Mouse (Mus musculus): ENCODE results near the gene Rnf44.
A peak's percentile ranks its signal among the peaks of the same experiment; 100 is the strongest.

Rnf44 gene

DNA sequence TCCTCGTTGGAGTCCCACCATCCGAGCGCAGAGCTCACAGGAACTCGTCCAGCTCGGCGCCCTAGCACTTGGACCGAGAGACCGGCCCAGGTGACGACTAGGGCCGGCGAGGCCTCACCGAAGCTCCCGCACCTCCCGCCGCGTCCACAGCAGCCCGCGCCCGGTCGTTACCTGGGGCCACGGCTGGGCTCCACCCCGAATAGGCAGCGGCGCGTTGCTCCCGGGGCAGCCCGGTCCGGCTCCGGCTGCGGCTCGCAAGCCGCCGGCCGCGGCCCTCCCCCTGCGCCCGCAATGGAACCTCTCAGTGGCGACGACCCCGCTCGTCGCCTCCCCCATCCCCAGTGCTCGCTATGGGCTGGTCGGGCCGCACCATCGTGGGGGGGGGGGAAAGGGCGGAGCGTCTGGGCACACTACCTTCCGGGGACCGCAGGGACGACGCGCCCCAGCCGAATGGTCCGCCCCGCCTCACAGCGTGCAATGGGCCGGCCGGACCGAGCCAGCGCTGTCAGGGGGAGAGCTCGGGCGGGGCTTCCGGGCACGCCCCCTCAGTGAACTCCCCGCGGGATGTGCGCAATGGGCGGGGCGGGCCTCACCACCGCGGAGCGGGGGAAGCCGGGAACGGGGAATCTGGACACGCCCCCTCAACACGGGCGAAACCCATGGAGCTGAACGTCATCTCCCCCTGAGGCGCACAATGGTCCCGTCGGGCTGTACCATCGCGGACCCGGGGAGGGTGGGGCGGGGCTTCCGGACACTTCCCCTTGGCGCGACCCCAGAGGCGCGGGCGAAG, at the start of gene Rnf44:
TSS of gene Rnf44 (minus strand) at position 350 of the 790 bp plus-strand sequence.
- peak; percentile 98 to 99 for DNase-seq (ENCODE audit: low read depth in 1 of 2, low spot score in 2 of 2)

DNA sequence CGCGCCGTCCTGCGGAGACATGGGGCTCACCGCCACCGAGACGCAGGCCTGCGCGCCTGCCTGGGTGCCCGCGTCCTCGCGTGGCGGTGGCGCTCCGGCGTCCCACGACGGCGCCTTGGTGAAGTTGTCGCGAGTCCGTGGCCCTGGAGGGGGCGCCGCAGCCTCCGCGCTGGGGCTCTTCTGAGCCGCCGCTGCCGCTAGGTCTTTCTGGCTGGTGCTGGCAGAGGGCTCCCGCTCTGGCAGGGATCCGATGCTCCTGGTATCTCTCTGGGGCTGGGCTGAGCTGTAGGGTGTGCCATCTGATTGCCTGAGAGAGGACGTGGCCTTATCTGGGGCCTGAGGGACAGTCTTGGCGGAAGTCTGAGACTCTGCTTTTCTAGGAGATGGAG, 44.5 kb upstream of the Rnf44 start:
- no peak for DNase-seq (ENCODE audit: low read depth in 1 of 2, low spot score in 2 of 2)

DNA sequence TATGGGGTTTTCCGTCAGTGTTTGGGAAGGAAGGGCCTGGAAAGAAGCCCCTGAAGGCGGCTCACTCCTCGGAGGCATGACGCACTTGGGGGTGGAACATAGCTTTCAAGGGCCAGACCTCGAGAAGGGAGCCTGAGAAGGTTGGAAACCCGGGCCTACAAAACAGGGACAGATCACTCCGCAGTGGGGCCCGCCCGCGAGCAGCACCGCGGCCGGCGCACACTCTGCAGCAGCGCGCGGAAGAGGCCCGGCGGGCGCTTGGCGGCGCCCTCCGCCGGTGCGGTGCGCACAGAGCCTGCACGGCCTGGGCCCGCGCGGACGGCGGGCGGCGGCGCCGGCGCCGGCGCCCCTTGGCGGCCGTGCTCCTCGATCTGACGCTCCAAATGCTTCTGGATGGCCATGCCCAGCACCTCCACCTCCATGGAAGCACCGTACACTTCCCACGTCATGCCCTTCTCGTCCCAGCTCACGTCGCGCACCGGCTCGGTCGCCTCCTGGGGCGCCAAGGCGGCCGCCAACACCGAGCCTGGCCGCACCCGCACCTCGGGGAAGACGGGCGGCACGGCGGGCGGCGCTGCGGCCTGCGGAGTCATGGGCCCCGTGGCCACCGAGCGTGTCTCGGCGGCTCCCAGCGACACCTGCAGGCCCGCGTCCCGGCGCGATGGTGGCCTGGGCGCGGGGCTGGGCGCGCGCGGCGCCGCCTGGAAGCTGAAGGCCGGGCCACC, 43.9 kb upstream of the Rnf44 start:
- no peak for DNase-seq (ENCODE audit: low read depth in 1 of 2, low spot score in 2 of 2)

DNA sequence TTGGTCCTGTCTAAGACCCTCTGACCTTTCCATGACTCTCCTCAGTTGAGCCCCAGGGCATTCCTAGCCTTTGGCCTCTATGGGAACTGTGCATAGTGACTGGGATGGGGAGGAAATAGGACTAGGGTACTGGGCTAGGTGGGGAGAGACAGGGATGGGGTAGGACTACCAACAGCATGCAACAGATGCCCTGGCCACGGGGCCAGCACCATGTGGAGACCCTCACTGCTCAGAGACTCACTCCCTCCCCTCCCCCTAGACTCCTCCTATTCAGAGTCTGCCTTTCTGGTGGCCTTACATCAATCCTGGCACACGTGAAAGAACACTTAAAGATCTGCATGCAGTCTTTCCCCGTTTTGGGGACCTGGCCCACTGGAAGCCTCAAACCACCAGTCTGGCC, 43.2 kb upstream of the Rnf44 start:
- DNase-seq (ENCODE audit: low read depth in 1 of 2, low spot score in 2 of 2) = no peak

DNA sequence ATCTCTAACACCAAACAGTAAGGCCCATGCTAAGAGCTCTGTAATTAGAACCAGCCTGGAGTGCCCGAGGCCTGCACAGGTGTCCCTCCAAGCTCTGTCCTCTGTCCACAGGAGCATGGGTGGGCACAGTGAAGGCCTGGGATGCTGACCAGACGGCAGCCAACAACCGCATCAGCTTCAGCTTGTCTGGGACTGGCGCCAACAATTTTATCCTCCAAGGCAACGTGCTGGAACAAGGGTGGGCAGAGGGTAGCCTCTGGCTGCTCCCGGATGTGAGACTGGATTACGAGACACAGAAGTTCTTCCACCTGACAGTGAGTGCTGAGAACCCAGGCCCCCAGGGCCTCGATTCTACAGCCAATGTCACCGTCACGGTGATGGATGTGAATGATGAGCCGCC, 32.4 kb upstream of the Rnf44 start:
- no peak for DNase-seq (ENCODE audit: low read depth in 1 of 2, low spot score in 2 of 2)

DNA sequence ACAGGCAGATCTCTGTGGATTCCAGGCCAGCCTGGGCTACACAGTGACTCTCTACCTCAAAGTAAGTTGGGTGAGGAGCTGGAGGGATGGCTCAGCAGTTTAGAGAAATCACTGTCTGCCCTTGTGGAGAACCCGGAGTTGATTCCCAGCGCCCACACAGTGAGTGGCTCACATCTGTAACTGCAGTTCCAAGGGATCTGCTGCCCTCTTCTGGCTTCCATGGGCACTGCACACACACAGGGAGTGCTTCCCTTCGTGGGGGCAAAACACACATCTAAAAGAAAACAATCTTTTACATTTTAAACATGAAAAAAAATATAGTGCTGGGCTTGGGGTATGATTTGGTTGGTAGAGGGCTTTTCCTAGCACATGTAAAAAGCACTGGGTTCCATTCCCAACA, 29.4 kb upstream of the Rnf44 start:
- no peak for DNase-seq (ENCODE audit: low read depth in 1 of 2, low spot score in 2 of 2)

GRCm38 (mm10) chr13:54716916-54717315, 23.2 kb upstream of the Rnf44 start:
- peak in 1 of 2 experiments; percentile 12 for DNase-seq (ENCODE audit: low read depth in 1 of 2, low spot score in 2 of 2)

- DNase-seq (ENCODE audit: low read depth in 1 of 2, low spot score in 2 of 2) = no peak
Observed at GRCm38 (mm10) chr13:54714996-54715395, 21.3 kb upstream of the Rnf44 start.

DNA sequence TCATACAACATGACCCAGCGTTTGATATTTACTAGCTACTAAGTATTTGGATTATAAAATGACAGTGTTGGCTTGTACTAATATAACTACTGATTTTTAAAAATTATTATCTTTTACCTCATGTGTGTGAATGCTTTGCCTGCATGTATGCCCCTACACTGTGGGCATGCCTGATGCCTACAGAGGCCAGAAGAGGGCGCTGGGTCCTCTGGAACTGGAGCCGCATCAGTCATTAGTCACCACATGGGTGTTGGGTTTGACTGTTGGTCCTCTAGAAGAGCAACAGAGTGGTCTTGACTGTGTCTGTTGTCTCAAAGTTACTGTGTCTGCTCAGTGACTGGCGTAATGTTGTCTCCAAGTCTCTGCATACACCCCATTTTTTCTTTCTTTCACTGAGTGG, 20.7 kb upstream of the Rnf44 start:
- DNase-seq (ENCODE audit: low read depth in 1 of 2, low spot score in 2 of 2) = no peak

DNA sequence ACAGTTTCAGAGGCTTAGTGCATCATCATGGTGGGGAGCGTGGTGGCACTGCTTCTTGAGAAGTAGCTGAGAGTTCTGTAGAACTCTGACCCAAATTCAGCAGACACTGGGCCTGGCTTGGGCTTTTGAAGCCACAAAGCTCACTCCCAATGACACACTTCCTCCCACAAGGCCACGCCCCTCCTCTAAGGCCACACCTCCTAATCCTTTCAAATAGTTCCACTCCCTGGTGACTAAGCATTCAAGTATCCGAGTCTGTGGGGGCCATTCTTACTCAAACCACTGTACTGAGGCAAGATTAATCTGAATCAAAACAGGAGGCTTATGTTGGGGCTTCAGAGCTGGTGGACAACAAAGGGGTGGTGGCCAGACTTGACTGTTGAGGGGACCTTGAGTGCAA, 17.2 kb upstream of the Rnf44 start:
- no peak for DNase-seq (ENCODE audit: low read depth in 1 of 2, low spot score in 2 of 2)

DNA sequence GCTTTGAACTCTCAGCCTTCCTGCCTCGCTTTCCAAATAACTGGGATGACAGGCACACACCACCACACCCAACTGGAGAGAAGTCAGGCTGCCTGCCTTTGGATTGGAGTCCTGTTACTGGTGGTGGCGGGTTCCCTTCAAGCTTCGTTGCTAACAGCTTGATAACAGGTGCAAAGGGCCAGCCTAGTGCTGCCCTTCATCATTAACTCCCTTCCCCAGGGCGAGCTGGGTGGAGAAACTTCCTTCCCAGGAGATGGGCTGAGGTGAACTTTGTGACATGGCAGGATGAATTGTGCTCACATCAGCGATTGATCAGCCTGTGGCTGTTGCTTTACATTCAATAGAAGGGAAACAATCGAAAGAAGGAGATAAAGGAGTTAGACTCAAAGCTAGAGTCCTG, 11.2 kb upstream of the Rnf44 start:
- DNase-seq (ENCODE audit: low read depth in 1 of 2, low spot score in 2 of 2) = no peak

- DNase-seq (ENCODE audit: low read depth in 1 of 2, low spot score in 2 of 2) = no peak
Observed at GRCm38 (mm10) chr13:54702507-54702906, 8.8 kb upstream of the Rnf44 start.

DNA sequence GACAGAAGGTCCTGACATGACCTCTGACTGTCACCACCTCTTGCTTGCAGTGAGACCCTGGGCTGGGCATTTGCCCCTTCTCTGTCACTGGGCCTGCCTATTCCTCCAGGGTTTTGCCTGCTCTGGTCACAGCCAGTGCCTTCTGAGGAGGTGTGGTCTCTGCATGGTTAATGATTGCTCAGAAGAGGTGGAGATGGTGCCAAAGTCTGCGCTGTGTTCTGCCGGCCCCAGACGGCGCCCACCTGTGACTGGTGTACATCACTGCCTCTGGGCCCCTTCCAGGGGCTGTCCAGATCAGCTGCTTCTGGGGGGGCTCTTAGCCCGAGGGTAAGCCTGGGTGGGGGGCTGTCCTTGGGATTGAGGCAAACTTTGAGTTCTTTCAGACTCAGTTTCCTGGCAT, 7.5 kb upstream of the Rnf44 start, which contains the start of gene Cdhr2:
TSS of gene Cdhr2 (plus strand) at position 219 of the 400 bp plus-strand sequence.
- no peak for DNase-seq (ENCODE audit: low read depth in 1 of 2, low spot score in 2 of 2)

DNA sequence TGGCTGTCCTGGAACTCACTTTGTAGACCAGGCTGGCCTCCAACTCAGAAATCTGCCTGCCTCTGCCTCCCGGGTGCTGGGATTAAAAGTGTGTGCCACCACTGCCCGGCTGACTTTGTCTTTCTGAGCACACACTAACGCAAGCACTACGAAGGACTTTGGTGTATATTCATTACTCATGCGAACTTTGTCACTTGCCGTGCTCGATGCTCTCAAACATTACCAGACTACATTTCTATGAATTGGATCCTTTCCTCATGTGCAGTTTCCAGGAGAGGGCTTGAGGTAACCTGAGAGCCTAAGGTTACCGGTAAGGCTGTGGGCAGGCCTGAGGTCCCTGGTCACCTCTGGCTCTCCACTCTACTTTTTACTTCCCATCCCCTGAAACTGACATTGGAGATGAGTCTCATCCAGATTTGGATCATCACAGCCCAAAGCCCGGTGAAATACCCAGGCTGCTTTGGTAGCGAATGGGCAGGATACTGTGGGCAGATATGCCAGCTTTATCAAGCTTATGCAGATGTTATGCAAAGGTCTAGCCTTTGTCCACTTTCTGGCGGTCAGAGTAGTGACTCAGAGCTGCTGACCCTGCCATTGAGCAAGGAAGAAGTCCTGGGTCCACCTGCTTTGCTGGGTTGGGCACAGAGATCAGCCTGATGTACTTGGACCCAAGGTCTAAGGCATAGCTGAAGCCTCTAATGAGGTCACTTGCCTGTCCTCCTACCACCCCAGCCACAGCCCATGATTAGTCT, 1.9 kb upstream of the Rnf44 start:
- no peak for DNase-seq (ENCODE audit: low read depth in 1 of 2, low spot score in 2 of 2)

DNA sequence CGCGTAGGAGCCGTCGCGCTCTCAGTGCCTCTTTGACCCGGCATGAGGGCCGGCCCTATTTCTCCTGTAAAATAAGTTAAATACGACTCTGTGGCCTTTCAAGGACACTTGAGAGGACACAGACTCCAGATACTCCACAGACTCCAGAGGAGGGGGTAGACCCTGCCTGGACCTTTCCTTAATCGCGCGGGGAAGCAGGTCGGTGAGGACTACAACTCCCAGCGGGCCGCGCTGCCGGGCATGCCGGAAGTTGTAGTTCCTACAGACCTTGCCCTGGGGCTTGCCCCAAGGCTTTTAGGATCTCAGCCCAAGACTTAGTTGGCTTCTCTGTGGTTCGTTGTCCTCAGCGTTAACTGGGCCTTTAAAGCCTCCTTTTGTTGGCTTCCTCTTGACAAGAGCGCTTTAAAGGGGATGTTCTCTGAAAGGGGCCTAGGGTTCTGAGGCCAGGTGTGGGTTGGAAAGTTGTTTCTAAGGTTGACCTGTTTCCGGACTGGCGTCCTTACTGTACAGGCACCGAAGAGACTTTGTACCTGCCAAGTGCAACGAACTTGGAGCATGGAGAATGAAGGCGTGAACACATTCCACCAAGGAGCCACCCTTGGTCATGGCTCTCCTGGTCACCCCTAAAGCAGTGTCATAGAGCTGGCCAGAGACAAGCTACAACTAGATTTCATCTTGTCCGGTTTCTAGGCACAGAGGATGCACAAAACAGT, 797 bp upstream of the Rnf44 start:
- DNase-seq (ENCODE audit: low read depth in 1 of 2, low spot score in 2 of 2) = peak in 1 of 2 experiments; percentile 85

GRCm38 (mm10) chr13:54692711-54693557, 773 bp downstream of the Rnf44 start:
- DNase-seq (ENCODE audit: low read depth in 1 of 2, low spot score in 2 of 2) = no peak

DNA sequence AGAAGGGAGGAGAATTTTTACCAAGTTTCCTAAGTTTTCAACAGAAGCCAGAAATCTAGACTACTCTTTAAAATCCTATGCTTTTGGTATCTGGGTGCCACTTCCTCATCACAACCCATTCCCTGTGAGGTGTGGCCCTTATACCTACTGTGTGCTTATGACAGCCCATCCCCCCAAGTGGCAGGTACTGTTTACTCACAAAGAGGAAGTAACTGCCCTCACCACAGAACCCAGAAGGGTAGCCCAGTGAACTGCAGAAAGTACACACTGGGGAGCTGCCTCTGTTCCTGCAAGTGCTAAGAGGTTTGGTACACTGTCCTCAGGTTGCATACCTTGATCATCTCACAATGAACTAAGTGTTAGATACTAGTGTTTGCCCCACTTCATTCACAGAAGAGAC, 2.0 kb downstream of the Rnf44 start:
- no peak for DNase-seq (ENCODE audit: low read depth in 1 of 2, low spot score in 2 of 2)

- no peak for DNase-seq (ENCODE audit: low read depth in 1 of 2, low spot score in 2 of 2)
Observed at GRCm38 (mm10) chr13:54690151-54690740, 3.5 kb downstream of the Rnf44 start.

DNA sequence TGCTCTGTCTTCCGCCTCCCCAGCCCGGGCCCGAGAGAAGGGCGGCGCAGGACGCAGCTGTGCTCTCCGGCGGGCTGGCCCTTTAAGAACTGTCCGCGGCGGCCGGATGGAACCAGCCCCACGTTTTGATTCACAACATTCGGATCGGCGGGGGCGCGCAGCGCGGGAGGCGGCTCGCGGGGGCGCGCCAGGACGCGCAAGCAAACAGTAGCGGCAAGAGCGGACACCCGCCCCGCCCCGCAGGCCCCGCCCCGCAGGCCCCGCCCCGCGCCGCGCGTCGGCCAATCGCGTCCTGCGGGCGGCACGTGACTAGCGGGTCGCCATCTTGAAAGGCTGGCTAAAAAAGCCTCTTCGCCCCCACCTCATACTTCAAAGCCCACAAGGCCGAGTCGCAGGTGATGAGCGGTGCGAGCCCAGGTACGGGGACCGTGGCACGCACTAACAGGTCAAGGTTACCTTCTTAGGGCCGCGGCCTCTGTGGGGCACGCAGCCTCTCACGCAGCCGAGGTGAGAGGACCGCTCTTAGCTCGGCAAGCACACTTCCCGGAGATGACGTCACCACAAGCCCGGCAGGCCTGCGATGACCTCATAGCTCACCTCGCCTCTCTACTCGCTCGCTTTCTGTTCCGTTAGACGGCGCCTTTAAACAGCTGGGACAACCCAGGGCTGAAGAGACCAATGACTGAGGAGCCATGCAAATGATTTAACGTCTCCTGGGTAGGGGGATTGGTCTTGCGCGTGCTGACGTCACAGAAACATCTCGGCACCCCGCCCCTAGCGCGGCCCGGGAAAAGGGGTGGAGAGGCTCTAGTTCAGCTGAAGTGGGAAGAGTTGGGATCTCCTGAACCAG, 5.9 kb downstream of the Rnf44 start:
- DNase-seq (ENCODE audit: low read depth in 1 of 2, low spot score in 2 of 2) = peak; percentile 91 to 96
